Mouse (Mus musculus) liver, adult 2 months (tissue): ENCODE data around the gene Kmt2b. TPM values are rescaled to one million over a fixed set of nuclear protein-coding genes. Genes with fewer than 3 reads are reported as not detected.

Source experiments
- DNase-seq: peaks from one replicate; pipeline ENCODE4 v3.0.0-alpha.2; 2011; ENCODE audit warnings: low read depth, low spot score; ENCODE audit errors: extremely low read depth
- H3K27ac ChIP-seq: fragments of 200-500 bp; replicated peaks from 2 replicates; pipeline ENCODE4 v1.5.1; 2012; ENCODE audit warnings: low read depth, mild to moderate bottlenecking, control low read depth, inconsistent platforms, low read length; ENCODE audit not compliant: insufficient read depth
- H3K27me3 ChIP-seq: fragments of 200-500 bp; 2 replicates; pipeline ENCODE4 v1.6.1; 2012; ENCODE audit warnings: mild to moderate bottlenecking, moderate library complexity, low read length, inconsistent platforms; ENCODE audit not compliant: control insufficient read depth, insufficient read depth
- H3K36me3 ChIP-seq: fragments of 200-500 bp; 2 replicates; pipeline ENCODE4 v1.6.1; 2012; ENCODE audit warnings: low read length, inconsistent platforms; ENCODE audit not compliant: control insufficient read depth, insufficient read depth
- H3K4me1 ChIP-seq: fragments of 200-500 bp; 2 replicates; pipeline ENCODE4 v1.6.1; 2011; ENCODE audit warnings: low read length; ENCODE audit not compliant: control insufficient read depth, insufficient read depth
- H3K4me3 ChIP-seq: fragments of 200-500 bp; 2 replicates; pipeline ENCODE4 v1.5.1; 2011; ENCODE audit warnings: low read depth, mild to moderate bottlenecking, control low read depth, low read length, moderate library complexity; ENCODE audit not compliant: insufficient read depth
- H3K79me2 ChIP-seq: fragments of 200-500 bp; 2 replicates; pipeline ENCODE4 v1.6.1; 2012; ENCODE audit warnings: inconsistent platforms, mild to moderate bottlenecking, low read length, moderate library complexity; ENCODE audit not compliant: control insufficient read depth, insufficient read depth
- H3K9ac ChIP-seq: fragments of 200-500 bp; 2 replicates; pipeline ENCODE4 v1.6.1; 2012; ENCODE audit warnings: low read depth, mild to moderate bottlenecking, control low read depth, inconsistent platforms, low read length
- CTCF ChIP-seq: fragments of 200-500 bp; IDR thresholded peaks from 2 replicates; pipeline ENCODE4 v1.5.1; 2011; ENCODE audit warnings: low read depth, low read length, control low read depth
- POLR2A ChIP-seq: fragments of 200-500 bp; IDR thresholded peaks from 2 replicates; pipeline ENCODE4 v1.6.1; 2011; ENCODE audit warnings: low read length, control low read depth; ENCODE audit not compliant: insufficient read depth; ENCODE audit errors: extremely low read depth
- WGBS: fragments of 180-500 bp; shearing (Covaris S2); methylation state at CpG from one replicate; pipeline ENCODE4 v1.1.7; 2018; 5-methylcytosine and 5-hydroxymethylcytosine counted together
- polyA plus RNA-seq: library from polyadenylated mRNA; depleted of rRNA; stranded (reverse); fragments of >200 nt; gene quantifications from 2 replicates; pipeline ENCODE4 v1.2.3, GENCODE M21; 2012
- total RNA-seq: library from RNA; depleted of rRNA; stranded (reverse); fragments of >200 nt; gene quantifications from 2 replicates; pipeline ENCODE4 v1.2.3, GENCODE M21; 2014

Gene Kmt2b
- total and polyA plus RNA-seq, 2 experiments: 3.4 to 19.2 TPM

DNA sequence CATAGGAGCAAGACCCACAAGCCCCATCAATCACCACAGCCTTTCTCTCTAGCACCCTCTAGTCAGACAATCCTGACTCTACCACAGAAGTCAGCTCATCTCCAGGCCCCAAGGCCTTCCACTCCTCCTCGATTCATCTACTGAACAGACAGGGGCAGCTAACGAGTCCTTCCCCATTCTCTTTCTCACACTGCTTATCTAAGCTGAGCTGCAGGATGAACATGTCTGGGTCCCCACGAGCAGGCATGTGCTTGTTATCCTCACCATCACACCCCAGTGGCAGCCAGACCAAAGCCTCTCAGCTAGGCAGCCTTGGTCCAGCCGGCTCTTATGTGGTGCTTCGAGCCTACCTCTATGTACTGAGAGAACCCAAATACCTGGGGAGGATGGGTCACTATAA, 16.1 kb downstream of the Kmt2b start:
- H3K27me3 ChIP-seq: no peaks in the 10 kb centered on the region
- no peak for DNase-seq
- TF ChIP-seq CTCF: no peak
- TF ChIP-seq POLR2A: no peak
- H3K4me3 ChIP-seq: no peak overlapping the region
- H3K27ac ChIP-seq: no peak overlapping the region
- H3K36me3 ChIP-seq: peaks cover 50% of the 10 kb centered on the region
- H3K9ac ChIP-seq: no peak overlapping the region
- H3K4me1 ChIP-seq: no peaks in the 10 kb centered on the region
- WGBS: 95% methylated on average over 5 of the region's 5 CpGs
- H3K79me2 ChIP-seq: no peaks in the 10 kb centered on the region

GRCm38 (mm10) chr7:30567555-30567954, 21.0 kb downstream of the Kmt2b start:
- WGBS: 89% methylated on average over 11 of the region's 11 CpGs
- TF ChIP-seq CTCF: no peak
- no peak for TF ChIP-seq POLR2A
- Histone ChIP-seq H3K27me3 (no peaks in the 10 kb centered on the region), H3K4me1 (peaks cover 5% of the 10 kb centered on the region), H3K9ac (no peak overlapping the region), H3K79me2 (no peaks in the 10 kb centered on the region), H3K36me3 (peaks cover 26% of the 10 kb centered on the region; the same call in 1 of the 2 replicates), H3K4me3 (no peak overlapping the region), H3K27ac (no peak overlapping the region)
- DNase-seq: no peak

- H3K36me3 ChIP-seq: peaks cover 17% of the 10 kb centered on the region; the same call in 1 of the 2 replicates
- 88% methylated on average over 9 of the region's 9 CpGs for WGBS
- TF ChIP-seq POLR2A: no peak
- no peak for TF ChIP-seq CTCF
- no peak overlapping the region for H3K27ac ChIP-seq
- no peaks in the 10 kb centered on the region for H3K27me3 ChIP-seq
- peaks cover 7% of the 10 kb centered on the region for H3K4me1 ChIP-seq
- no peak overlapping the region for H3K4me3 ChIP-seq
- H3K9ac ChIP-seq: no peak overlapping the region
- DNase-seq: no peak
- no peaks in the 10 kb centered on the region for H3K79me2 ChIP-seq
Observed at GRCm38 (mm10) chr7:30566033-30566432, 22.5 kb downstream of the Kmt2b start.

- Histone ChIP-seq H3K27ac (no peak within 1 kb of the TSS), H3K27me3 (no peaks in the 10 kb centered on the region), H3K4me1 (peaks cover 9% of the 10 kb centered on the region), H3K9ac (no peak within 1 kb of the TSS), H3K79me2 (no peaks in the 10 kb centered on the region), H3K4me3 (no peak within 1 kb of the TSS), H3K36me3 (peaks cover 9% of the 10 kb centered on the region; the same call in 1 of the 2 replicates)
- no peak for DNase-seq
- TF ChIP-seq CTCF (no peak), POLR2A (no peak)
- WGBS: 96% methylated on average over 12 of the region's 12 CpGs
Observed at GRCm38 (mm10) chr7:30564970-30565571, 23.5 kb downstream of the Kmt2b start, which contains the start of gene Igflr1. TSS of gene Igflr1 (plus strand) at chr7:30565427.

DNA sequence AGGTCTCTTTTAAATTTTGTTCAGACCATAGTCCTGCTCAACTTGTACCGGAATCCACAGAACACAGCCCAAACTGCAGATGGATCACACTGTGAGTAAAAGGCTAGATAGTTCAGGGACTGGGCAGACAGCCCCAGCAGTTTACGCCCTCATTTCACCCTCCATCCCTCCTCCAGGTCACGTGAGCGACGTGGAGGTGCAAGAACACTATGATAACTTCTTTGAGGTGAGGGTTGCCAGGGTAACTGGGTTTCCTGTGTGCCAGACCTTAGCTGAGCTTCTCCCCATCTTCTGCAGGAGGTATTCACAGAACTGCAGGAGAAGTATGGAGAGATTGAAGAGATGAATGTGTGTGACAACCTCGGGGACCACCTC, 24.6 kb downstream of the Kmt2b start:
- no peak for DNase-seq
- H3K9ac ChIP-seq: no peak overlapping the region
- H3K4me1 ChIP-seq: peaks cover 9% of the 10 kb centered on the region
- no peaks in the 10 kb centered on the region for H3K27me3 ChIP-seq
- TF ChIP-seq CTCF (no peak), POLR2A (no peak)
- H3K79me2 ChIP-seq: no peaks in the 10 kb centered on the region
- WGBS: 32% methylated on average over 6 of the region's 6 CpGs
- H3K36me3 ChIP-seq: peaks cover 4% of the 10 kb centered on the region; the same call in 1 of the 2 replicates
- no peak overlapping the region for H3K27ac ChIP-seq
- H3K4me3 ChIP-seq: peak overlapping the region; percentile 75
